Mouse (Mus musculus) heart, postnatal 10 days (tissue): ENCODE measurements at regions not wholly inside any gene's neighbourhood (a gene's known extent, or its start where the extent isn't known, plus 50 kb on each side); places are given as distances from the start of the nearest gene placed in this dataset.

Source experiments
- DNase-seq, 2 experiments: peaks; one replicate each; pipeline ENCODE4 v3.0.0; 2021
- intact Hi-C: fragments of 180-260 bp; cut with DNase I; formaldehyde crosslinking; loops from one replicate; pipeline ENCODE4 v1.15.1; 2025

DNA sequence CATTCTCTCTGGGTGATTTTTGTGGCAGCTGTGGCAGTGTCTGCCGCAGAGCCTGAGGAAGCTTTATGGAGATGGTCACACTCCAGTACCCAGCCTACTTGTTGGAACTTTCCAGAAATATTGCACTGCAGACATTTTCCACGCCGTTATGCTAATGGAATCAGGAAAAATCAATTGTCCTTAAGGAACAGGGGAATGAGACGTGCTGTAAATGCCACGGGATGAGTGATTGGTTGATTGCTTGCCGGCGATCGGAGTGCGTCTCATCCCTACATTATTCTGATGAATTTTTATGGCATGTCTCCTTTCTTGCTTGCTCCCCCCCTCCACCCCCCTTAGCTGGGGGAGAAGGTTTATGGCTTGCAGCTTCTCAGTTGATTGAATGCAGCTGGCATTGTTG is 142.9 kb downstream of the Dmrta2 start:
- intact Hi-C loops, result loop anchor here (10.0 kb wide), 1 partner anchor 374 kb away; no protein-coding TSS in a partner anchor
- no peak for DNase-seq

DNA sequence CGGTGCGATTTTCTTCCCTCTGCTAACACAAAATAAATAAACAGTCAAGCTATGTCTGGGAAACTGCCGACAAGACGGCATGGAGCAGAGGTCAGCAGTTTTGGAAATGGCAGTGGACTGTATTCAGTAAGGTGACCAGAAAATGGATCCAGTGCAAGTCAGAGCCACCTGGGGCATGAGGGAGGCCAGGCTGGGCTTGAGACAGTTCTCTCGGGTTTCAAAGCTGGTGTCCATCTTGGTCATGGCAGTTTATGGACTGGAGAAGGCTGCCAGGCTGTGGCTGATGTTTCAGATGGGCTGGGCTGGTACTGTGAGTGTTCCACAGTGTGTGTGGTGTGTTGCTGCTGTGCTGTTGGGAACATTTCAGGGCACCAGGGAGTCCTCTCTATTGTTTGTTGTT is 143.6 kb downstream of the Dmrta2 start:
- no peak for DNase-seq
- intact Hi-C loops, result loop anchor here (10.0 kb wide), 1 partner anchor 373 kb away; no protein-coding TSS in a partner anchor

DNA sequence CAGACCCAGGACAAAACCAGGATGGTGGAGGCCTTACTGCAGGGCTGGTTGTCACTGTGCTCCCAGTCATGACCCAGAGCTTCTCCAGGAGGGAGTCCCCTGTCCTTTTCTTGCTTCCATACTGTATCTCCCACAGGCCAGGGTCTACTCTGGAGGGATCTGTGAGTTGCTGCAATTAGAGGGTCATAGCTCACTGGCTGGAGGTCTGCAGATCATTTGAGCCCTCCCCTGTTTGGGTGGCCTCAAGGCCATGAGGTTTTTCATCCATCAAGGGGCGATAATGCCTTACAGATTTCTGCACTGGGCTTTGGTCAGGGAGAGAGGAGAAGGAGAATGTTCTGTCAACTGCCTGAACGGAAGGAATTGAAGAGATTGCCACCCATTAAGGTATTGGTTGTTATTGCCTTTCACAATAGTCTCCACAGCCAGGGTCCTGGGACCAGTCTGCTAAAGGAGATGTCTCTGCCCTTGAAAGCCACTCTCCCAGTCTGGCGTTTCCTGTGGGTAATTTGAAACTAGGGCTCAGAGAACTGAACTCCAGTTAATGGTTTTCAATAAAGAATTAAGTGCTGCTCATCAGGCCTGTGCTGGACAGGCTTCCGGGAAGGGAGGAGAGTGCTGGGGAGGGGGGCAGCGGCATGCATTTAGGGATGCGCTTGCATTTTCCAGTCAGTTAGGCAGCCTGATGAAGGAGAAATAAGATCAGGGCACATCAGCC is 147.4 kb downstream of the Dmrta2 start:
- intact Hi-C loops, result loop anchor here (10.0 kb wide), 1 partner anchor 370 kb away; no protein-coding TSS in a partner anchor
- DNase-seq, result no peak

DNA sequence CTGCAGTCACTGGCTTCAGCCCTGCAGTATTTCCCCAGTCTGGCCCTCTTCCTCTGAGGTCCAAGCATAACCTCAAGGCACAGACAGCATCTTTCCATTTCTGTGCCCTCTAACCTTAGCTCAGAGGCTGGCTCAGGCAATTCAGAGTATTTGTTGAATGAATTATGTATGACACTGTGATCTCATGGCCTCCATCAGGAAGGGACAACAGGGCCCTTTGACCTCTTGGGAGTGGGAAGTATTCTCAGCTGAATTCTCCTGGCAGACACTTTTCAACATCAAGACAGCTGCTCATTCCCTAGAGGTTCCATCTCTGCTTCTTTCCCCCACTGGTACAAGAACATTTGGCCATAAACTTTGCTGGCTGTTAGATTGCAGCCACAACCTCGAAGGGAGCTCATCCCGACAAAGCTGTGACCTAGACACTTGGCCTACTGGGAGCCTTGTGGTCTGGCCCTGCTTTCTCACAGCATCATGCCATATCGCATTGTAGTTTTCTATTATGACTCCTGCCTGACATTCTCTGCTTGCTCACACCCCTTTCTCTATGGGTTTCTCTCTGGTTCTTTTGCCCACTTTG is 150.2 kb downstream of the Dmrta2 start:
- DNase-seq, result no peak
- intact Hi-C loops, result loop anchor here (10.0 kb wide), 1 partner anchor 367 kb away; no protein-coding TSS in a partner anchor

DNA sequence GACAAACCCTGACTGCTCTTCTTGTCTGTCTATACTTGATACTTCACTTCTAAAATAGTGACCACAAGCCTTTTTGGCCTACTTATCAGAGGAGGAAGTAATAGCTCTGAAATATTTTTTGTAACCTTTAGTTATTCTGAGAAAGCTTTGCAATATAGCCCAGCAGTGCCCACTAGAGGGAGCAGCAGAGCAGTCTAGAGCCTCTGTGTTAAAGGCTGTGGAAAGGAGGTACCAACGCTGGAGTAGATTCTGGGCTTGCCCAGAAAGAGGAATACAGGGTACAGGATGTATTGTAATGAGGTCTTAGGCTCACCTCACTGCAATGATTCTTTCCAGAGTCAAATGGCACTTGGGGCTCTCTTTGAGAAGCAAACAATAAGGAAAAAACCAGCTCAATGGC is 151.1 kb downstream of the Dmrta2 start:
- intact Hi-C loops, result loop anchor here (1.0 to 10.0 kb wide), 2 partner anchors 78 to 366 kb away; no protein-coding TSS in a partner anchor
- DNase-seq, result peak; percentile 48 to 73

DNA sequence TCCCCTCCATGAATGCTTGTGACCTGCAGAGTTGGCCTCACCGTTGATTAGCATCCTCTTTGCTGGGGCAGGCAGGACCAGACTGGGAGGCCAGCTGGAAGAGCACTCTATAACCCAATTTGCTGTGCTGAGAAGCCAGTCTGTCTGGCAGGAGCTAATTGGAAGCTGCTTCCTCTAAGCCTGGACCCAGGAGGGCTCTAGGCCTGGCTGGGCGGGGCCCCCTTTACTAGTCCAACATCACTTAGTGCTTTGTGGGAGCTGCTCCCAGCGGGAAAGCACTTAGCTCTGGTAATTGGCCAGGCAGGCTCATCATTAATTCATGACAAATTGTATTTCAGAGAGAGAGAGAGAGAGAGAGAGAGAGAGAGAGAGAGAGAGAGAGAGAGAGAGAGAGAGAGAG is 151.7 kb downstream of the Dmrta2 start:
- no peak for DNase-seq
- intact Hi-C loops, result loop anchor here (1.0 to 10.0 kb wide), 2 partner anchors 78 to 365 kb away; no protein-coding TSS in a partner anchor

DNA sequence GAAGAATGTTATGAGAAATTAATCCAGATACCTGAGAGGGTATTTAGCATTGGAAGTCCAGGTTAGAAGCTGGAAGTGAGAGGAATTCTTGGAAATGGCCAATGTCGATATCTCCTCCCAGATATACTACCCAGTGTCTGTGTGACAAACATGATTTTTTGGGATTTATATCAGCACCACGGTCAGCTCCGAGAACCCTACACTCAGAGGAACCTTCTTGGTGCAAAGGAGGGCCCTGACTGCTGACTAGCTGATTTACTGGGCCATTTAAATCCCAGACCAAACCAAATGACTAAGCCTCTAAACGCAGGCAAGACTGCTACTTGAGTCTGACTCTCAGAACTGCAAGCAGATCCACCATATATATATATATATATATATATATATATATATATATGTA is 154.2 kb downstream of the Dmrta2 start:
- intact Hi-C loops, result no loop called here
- peak; percentile 22 to 27 for DNase-seq

DNA sequence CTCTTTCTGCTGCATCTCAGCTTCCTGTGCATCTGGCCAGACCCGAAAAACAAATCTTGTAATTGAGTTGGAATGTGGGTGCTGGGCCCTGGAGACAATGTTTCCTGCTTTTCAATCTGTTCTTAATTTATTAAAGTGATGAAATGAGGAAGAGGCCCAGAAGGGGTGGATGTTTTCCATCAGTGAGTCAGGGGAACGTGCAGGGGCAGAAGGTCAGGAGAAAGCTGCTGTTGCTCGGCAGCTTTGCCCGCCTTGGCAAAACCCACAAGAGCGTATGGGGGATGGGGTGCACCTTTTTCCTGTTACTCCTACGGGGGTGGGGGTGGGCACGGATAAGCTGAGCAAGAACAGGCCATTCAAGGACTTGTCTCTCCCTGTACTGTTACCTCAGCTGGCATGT is 156.2 kb downstream of the Dmrta2 start:
- DNase-seq, result peak; percentile 17 to 21
- intact Hi-C loops, result no loop called here

DNA sequence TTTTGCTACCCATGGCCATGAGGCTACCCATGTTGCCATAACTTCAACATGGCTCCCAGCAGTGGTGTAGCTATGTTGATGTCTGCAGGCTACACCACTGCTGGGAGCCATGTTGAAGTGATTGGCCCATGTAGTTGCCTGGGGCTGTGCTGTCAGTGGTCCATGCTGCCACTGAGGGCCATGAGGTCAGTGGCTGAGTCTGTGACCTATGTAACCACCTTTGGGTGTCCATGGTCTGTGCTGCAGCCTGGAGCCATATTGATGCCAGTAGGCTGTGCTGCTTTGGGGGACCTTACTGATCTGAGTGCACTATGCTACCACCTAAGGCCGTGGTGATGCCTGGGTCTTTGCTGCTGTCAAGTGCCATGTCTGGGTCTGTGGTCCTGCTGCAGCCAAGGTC is 167.4 kb downstream of the Dmrta2 start:
- intact Hi-C loops, result no loop called here
- DNase-seq, result no peak

DNA sequence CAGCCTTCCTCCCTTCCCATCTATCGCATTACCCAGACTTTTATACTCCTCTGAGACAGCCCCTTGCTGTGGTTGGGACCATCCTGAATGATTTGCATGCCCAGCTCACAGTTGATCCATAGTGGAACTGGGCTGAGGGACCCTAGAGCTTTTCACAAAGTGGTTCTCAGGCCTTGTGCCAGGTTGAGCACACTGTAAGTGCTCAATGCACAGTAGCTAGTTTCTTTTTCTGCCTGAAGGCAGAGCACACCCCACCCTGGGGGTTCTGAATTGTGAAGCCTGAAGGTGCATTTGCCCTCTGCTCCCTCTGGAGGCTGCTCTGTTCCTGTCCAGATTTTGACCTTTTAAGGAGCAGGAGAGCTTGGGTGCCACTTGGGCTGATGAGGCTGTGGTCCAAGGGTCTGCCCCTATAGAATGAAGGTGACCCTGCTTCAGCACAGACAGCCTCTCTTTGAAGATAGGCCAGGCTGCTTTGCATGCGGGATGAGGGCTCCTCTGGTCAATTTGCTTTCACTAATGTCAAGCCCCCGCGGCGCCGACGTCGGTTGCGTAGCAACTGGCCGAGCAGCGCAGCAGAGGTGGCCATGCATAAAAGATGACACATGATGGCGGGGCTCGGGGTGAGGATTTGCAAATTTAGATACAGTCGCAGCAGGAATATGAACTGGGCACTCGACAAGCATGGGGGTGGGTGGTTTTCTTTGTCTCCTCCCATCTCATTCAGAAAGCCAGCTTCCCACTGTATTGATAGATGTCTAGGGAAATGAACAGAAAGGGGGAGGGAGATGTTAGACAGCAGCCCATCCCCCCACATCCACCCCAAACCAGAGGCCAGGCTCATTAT is 174.5 kb downstream of the Dmrta2 start:
- DNase-seq, result no peak
- intact Hi-C loops, result no loop called here
